Mouse (Mus musculus) kidney, embryonic 15.5 days (tissue): ENCODE data around the gene Gm27021. TPM values are rescaled to one million over a fixed set of nuclear protein-coding genes. Genes with fewer than 3 reads are reported as not detected.

Experiments
- ATAC-seq: fragments of 200-750 bp; cut with Nextera tagmentation; replicated peaks from 2 replicates; pipeline ENCODE4 v1.8.0; 2017; ENCODE audit warnings: moderate TSS enrichment; ENCODE audit not compliant: low FRiP score
- H3K27ac ChIP-seq: fragments of 300-500 bp; sonication (generic); 2 replicates; pipeline ENCODE4 v1.5.1; 2015; ENCODE audit warnings: mild to moderate bottlenecking, inconsistent platforms
- H3K27me3 ChIP-seq: fragments of 300-500 bp; sonication (generic); 2 replicates; pipeline ENCODE4 v1.6.1; 2015; ENCODE audit warnings: inconsistent platforms
- H3K36me3 ChIP-seq: fragments of 300-500 bp; sonication (generic); 2 replicates; pipeline ENCODE4 v1.6.1; 2015; ENCODE audit warnings: inconsistent platforms
- H3K4me1 ChIP-seq: fragments of 300-500 bp; sonication (generic); 2 replicates; pipeline ENCODE4 v1.6.1; 2015; ENCODE audit warnings: inconsistent platforms
- H3K4me2 ChIP-seq: fragments of 300-500 bp; sonication (generic); 2 replicates; pipeline ENCODE4 v1.6.1; 2015; ENCODE audit warnings: moderate library complexity, mild to moderate bottlenecking, inconsistent platforms
- H3K4me3 ChIP-seq: fragments of 300-500 bp; sonication (generic); replicated peaks from 2 replicates; pipeline ENCODE4 v1.5.1; 2015; ENCODE audit warnings: mild to moderate bottlenecking, inconsistent platforms
- H3K9ac ChIP-seq: fragments of 300-500 bp; sonication (generic); 2 replicates; pipeline ENCODE4 v1.6.1; 2015; ENCODE audit warnings: mild to moderate bottlenecking, inconsistent platforms
- H3K9me3 ChIP-seq: fragments of 300-500 bp; sonication (generic); replicated peaks from 2 replicates; pipeline ENCODE4 v1.6.1; 2016; ENCODE audit warnings: inconsistent platforms
- WGBS: fragments of 180-500 bp; shearing (Covaris S2); methylation state at CpG from one replicate; pipeline ENCODE4 v1.1.7; 2015; ENCODE audit warnings: mixed read lengths; 5-methylcytosine and 5-hydroxymethylcytosine counted together
- polyA plus RNA-seq: library from polyadenylated mRNA; unstranded; fragments of >200 nt; fragmentation: Nextera tagmentation; extraction: Ambion mirVana; gene quantifications from 2 replicates; pipeline ENCODE4 v1.2.1, GENCODE M21; 2015

The Gm27021 gene
- polyA plus RNA-seq, 1 experiment from 2014 or later = 2.8 TPM

- ATAC-seq = no peak
- H3K4me2 ChIP-seq = peak overlapping the region; percentile 99
- H3K27ac ChIP-seq = no peak overlapping the region
- peak overlapping the region; percentile 51 for H3K9ac ChIP-seq
- H3K4me1 ChIP-seq = peaks cover 15% of the 10 kb centered on the region
- H3K4me3 ChIP-seq = peak overlapping the region; percentile 64
- H3K36me3 ChIP-seq = no peaks in the 10 kb centered on the region
- H3K27me3 ChIP-seq = peaks cover 48% of the 10 kb centered on the region
- WGBS = 40% methylated on average over 17 of the region's 17 CpGs
- H3K9me3 ChIP-seq = no peaks in the 10 kb centered on the region
Observed at GRCm38 (mm10) chr8:120632969-120633664, 34.8 kb downstream of the Gm27021 start.

GRCm38 (mm10) chr8:120631441-120632375 lies 36.2 kb downstream of the Gm27021 start:
- H3K36me3 ChIP-seq = no peaks in the 10 kb centered on the region
- no peak for ATAC-seq
- H3K4me1 ChIP-seq = peaks cover 15% of the 10 kb centered on the region

GRCm38 (mm10) chr8:120630848-120631247 lies 37.0 kb downstream of the Gm27021 start:
- Histone ChIP-seq H3K27me3 (peaks cover 48% of the 10 kb centered on the region), H3K36me3 (no peaks in the 10 kb centered on the region), H3K27ac (no peak overlapping the region), H3K4me3 (no peak overlapping the region), H3K9ac (no peak overlapping the region), H3K4me1 (peaks cover 15% of the 10 kb centered on the region), H3K9me3 (no peaks in the 10 kb centered on the region), H3K4me2 (no peak overlapping the region)
- no peak for ATAC-seq
- WGBS = 34% methylated on average over 6 of the region's 6 CpGs

More at GRCm38 (mm10) chr8:120631441-120632375, 36.2 kb downstream of the Gm27021 start:
- Histone ChIP-seq H3K4me2 (no peak overlapping the region), H3K4me3 (no peak overlapping the region), H3K9me3 (no peaks in the 10 kb centered on the region), H3K27me3 (peaks cover 48% of the 10 kb centered on the region), H3K27ac (no peak overlapping the region), H3K9ac (no peak overlapping the region)
- WGBS = 78% methylated on average over 21 of the region's 21 CpGs

- Histone ChIP-seq H3K4me1 (peaks cover 16% of the 10 kb centered on the region), H3K9ac (no peak overlapping the region), H3K36me3 (no peaks in the 10 kb centered on the region), H3K27ac (no peak overlapping the region), H3K9me3 (no peaks in the 10 kb centered on the region), H3K4me3 (no peak overlapping the region), H3K27me3 (peaks cover 43% of the 10 kb centered on the region), H3K4me2 (no peak overlapping the region)
- no peak for ATAC-seq
- 63% methylated on average over 5 of the region's 5 CpGs for WGBS
Observed at GRCm38 (mm10) chr8:120630031-120630430, 37.8 kb downstream of the Gm27021 start.

GRCm38 (mm10) chr8:120627298-120627697 lies 40.6 kb downstream of the Gm27021 start:
- WGBS = 86% methylated on average over 5 of the region's 5 CpGs
- H3K36me3 ChIP-seq = no peaks in the 10 kb centered on the region
- ATAC-seq = no peak
- H3K9me3 ChIP-seq = no peaks in the 10 kb centered on the region
- no peak overlapping the region for H3K27ac ChIP-seq
- no peak overlapping the region for H3K9ac ChIP-seq
- no peak overlapping the region for H3K4me3 ChIP-seq
- H3K4me2 ChIP-seq = no peak overlapping the region
- peaks cover 17% of the 10 kb centered on the region for H3K27me3 ChIP-seq
- peaks cover 16% of the 10 kb centered on the region for H3K4me1 ChIP-seq

- peaks cover 16% of the 10 kb centered on the region for H3K4me1 ChIP-seq
- H3K27me3 ChIP-seq = peaks cover 9% of the 10 kb centered on the region; the same call in 1 of the 2 replicates
- no peak overlapping the region for H3K4me2 ChIP-seq
- no peak overlapping the region for H3K27ac ChIP-seq
- WGBS = 60% methylated on average over 11 of the region's 11 CpGs
- ATAC-seq = no peak
- H3K4me3 ChIP-seq = no peak overlapping the region
- H3K9ac ChIP-seq = no peak overlapping the region
- no peaks in the 10 kb centered on the region for H3K9me3 ChIP-seq
- H3K36me3 ChIP-seq = no peaks in the 10 kb centered on the region
Observed at GRCm38 (mm10) chr8:120626461-120626860, 41.4 kb downstream of the Gm27021 start.

GRCm38 (mm10) chr8:120623608-120624007 lies 44.3 kb downstream of the Gm27021 start:
- peak; percentile 61 for ATAC-seq
- Histone ChIP-seq H3K9ac (no peak overlapping the region), H3K4me2 (no peak overlapping the region), H3K9me3 (no peaks in the 10 kb centered on the region), H3K27ac (peak overlapping the region; percentile 32; the same call in 1 of the 2 replicates), H3K36me3 (no peaks in the 10 kb centered on the region), H3K4me3 (no peak overlapping the region), H3K27me3 (no peaks in the 10 kb centered on the region), H3K4me1 (peaks cover 20% of the 10 kb centered on the region)
- WGBS = 32% methylated on average over 2 of the region's 2 CpGs

GRCm38 (mm10) chr8:120622161-120622560 lies 45.7 kb downstream of the Gm27021 start:
- Histone ChIP-seq H3K4me2 (no peak overlapping the region), H3K27ac (no peak overlapping the region), H3K9ac (no peak overlapping the region), H3K4me3 (no peak overlapping the region), H3K9me3 (no peaks in the 10 kb centered on the region), H3K27me3 (no peaks in the 10 kb centered on the region), H3K36me3 (no peaks in the 10 kb centered on the region), H3K4me1 (peaks cover 29% of the 10 kb centered on the region)
- no peak for ATAC-seq
- 78% methylated on average over 14 of the region's 14 CpGs for WGBS

- H3K4me1 ChIP-seq = peaks cover 35% of the 10 kb centered on the region
- WGBS = 52% methylated on average over 7 of the region's 7 CpGs
- H3K4me2 ChIP-seq = no peak overlapping the region
- no peak overlapping the region for H3K4me3 ChIP-seq
- H3K9me3 ChIP-seq = no peaks in the 10 kb centered on the region
- no peak overlapping the region for H3K9ac ChIP-seq
- H3K27me3 ChIP-seq = no peaks in the 10 kb centered on the region
- H3K36me3 ChIP-seq = no peaks in the 10 kb centered on the region
- ATAC-seq = no peak
- H3K27ac ChIP-seq = no peak overlapping the region
Observed at GRCm38 (mm10) chr8:120620441-120620840, 47.4 kb downstream of the Gm27021 start.

- Histone ChIP-seq H3K27ac (no peak overlapping the region), H3K36me3 (no peaks in the 10 kb centered on the region), H3K27me3 (no peaks in the 10 kb centered on the region), H3K4me3 (no peak overlapping the region), H3K4me2 (no peak overlapping the region), H3K4me1 (peaks cover 29% of the 10 kb centered on the region), H3K9me3 (no peaks in the 10 kb centered on the region), H3K9ac (no peak overlapping the region)
- no peak for ATAC-seq
- 75% methylated on average over 11 of the region's 11 CpGs for WGBS
Observed at GRCm38 (mm10) chr8:120619235-120620180, 48.4 kb downstream of the Gm27021 start.

GRCm38 (mm10) chr8:120618110-120618509 lies 49.8 kb downstream of the Gm27021 start:
- H3K4me3 ChIP-seq = no peak overlapping the region
- H3K9ac ChIP-seq = no peak overlapping the region
- H3K27ac ChIP-seq = no peak overlapping the region
- no peak overlapping the region for H3K4me2 ChIP-seq
- no peaks in the 10 kb centered on the region for H3K36me3 ChIP-seq
- no peaks in the 10 kb centered on the region for H3K27me3 ChIP-seq
- WGBS = 0% methylated on average over 6 of the region's 6 CpGs
- peaks cover 19% of the 10 kb centered on the region for H3K4me1 ChIP-seq
- ATAC-seq = peak; percentile 19; the same call in 1 of the 2 replicates
- no peaks in the 10 kb centered on the region for H3K9me3 ChIP-seq
